Mouse (Mus musculus) stomach, embryonic 15.5 days (tissue): ENCODE data around the gene Dennd5a. TPM values are rescaled to one million over a fixed set of nuclear protein-coding genes. Genes with fewer than 3 reads are reported as not detected.
A peak's percentile ranks its signal among the peaks of the same experiment; 100 is the strongest.

Experiments
- ATAC-seq: fragments of 200-750 bp; cut with Nextera tagmentation; 2 replicates; pipeline ENCODE4 v1.8.0; 2017; ENCODE audit warnings: low read depth, moderate number of reproducible peaks, moderate TSS enrichment; ENCODE audit not compliant: insufficient read depth, low FRiP score
- H3K27ac ChIP-seq: fragments of 300-500 bp; sonication (generic); 2 replicates; pipeline ENCODE4 v1.5.1; 2015; ENCODE audit warnings: mild to moderate bottlenecking, inconsistent platforms
- H3K27me3 ChIP-seq: fragments of 300-500 bp; sonication (generic); replicated peaks from 2 replicates; pipeline ENCODE4 v1.6.1; 2015; ENCODE audit warnings: inconsistent platforms
- H3K36me3 ChIP-seq: fragments of 300-500 bp; sonication (generic); 2 replicates; pipeline ENCODE4 v1.6.1; 2015; ENCODE audit warnings: inconsistent platforms
- H3K4me1 ChIP-seq: fragments of 300-500 bp; sonication (generic); 2 replicates; pipeline ENCODE4 v1.6.1; 2015; ENCODE audit warnings: inconsistent platforms
- H3K4me2 ChIP-seq: fragments of 300-500 bp; sonication (generic); 2 replicates; pipeline ENCODE4 v1.6.1; 2015; ENCODE audit warnings: mild to moderate bottlenecking, inconsistent platforms
- H3K4me3 ChIP-seq: fragments of 300-500 bp; sonication (generic); replicated peaks from 2 replicates; pipeline ENCODE4 v1.5.1; 2015; ENCODE audit warnings: inconsistent platforms
- H3K9ac ChIP-seq: fragments of 300-500 bp; sonication (generic); 2 replicates; pipeline ENCODE4 v1.6.1; 2015; ENCODE audit warnings: inconsistent platforms
- H3K9me3 ChIP-seq: fragments of 300-500 bp; sonication (generic); 2 replicates; pipeline ENCODE4 v1.6.1; 2016; ENCODE audit warnings: inconsistent platforms
- WGBS: fragments of 180-500 bp; shearing (Covaris S2); methylation state at CpG from one replicate; pipeline ENCODE4 v1.1.7; 2015; 5-methylcytosine and 5-hydroxymethylcytosine counted together
- polyA plus RNA-seq: library from polyadenylated mRNA; unstranded; fragments of >200 nt; fragmentation: Nextera tagmentation; extraction: Ambion mirVana; gene quantifications from 2 replicates; pipeline ENCODE4 v1.2.1, GENCODE M21; 2015

Dennd5a gene
- polyA plus RNA-seq, 1 experiment from 2014 or later: 31.1 TPM

DNA sequence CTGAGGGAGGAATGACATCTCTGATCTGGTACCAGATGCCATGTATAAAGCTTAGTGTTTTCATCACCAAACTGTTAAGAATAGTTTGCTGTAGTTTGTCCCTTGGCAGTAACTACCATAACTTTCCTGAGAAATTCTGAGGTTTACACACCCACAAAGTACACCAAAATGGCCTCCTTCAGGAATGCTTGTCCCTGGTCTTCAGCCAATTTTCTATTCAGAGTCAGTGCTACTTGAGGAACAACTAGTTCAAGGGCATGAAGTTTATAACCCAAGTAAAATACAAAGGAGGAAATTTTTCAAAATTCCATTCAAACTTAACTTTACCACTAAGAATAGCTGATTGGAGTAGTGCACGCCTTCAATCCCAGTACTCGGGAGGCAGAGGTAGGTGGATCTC, 54.1 kb downstream of the Dennd5a start:
- ATAC-seq: no peak
- Histone ChIP-seq H3K36me3 (peaks cover 50% of the 10 kb centered on the region), H3K9me3 (no peaks in the 10 kb centered on the region), H3K27ac (no peak overlapping the region), H3K4me2 (no peak overlapping the region), H3K4me3 (no peak overlapping the region), H3K27me3 (no peaks in the 10 kb centered on the region), H3K9ac (no peak overlapping the region), H3K4me1 (no peaks in the 10 kb centered on the region)
- 95% methylated on average over 2 of the region's 2 CpGs for WGBS

DNA sequence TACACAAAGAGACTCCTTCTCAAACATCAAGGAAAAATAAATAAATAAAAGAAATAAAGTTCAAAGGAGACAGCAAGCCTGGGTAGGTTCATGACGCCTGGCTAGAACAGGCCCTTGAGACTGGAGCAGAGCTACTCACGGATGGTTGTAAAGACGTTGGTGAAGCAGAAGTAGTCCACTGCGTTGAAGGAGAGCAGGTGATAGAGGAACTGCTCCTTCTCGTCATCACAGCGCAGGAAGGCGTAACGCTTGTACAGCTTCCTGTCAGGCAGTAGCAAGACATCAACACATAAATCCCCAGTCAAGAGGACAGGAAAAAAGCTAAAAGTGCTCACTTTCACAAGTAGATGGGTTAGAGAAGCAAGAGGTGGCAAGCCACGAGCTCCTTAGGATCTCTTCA, 59.3 kb downstream of the Dennd5a start:
- 80% methylated on average over 9 of the region's 9 CpGs for WGBS
- Histone ChIP-seq H3K4me1 (no peaks in the 10 kb centered on the region), H3K27ac (no peak overlapping the region), H3K27me3 (no peaks in the 10 kb centered on the region), H3K4me3 (no peak overlapping the region), H3K9me3 (no peaks in the 10 kb centered on the region), H3K4me2 (no peak overlapping the region), H3K36me3 (peaks cover 61% of the 10 kb centered on the region), H3K9ac (no peak overlapping the region)
- no peak for ATAC-seq

DNA sequence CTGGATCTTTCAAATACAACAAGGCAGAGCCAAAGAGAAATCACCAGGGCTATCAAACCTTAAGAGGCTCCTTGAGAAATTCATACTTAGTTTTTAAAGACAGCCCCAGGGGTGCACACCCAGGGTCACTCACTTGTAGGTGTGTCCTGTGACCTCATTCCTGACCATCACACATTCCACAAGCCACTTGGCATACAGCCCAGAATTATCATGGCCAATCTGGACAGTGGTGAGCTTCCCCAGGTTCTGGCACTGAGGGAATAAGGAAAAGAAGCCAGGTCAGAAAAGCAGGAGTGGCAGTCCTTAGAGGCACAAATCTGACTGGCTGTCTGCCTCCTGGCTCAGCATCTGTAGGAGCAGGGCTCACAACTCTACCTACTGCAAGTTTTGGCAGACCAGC, 61.4 kb downstream of the Dennd5a start:
- Histone ChIP-seq H3K27ac (no peak overlapping the region), H3K4me1 (no peaks in the 10 kb centered on the region), H3K9me3 (no peaks in the 10 kb centered on the region), H3K36me3 (peaks cover 45% of the 10 kb centered on the region), H3K4me2 (no peak overlapping the region), H3K4me3 (no peak overlapping the region), H3K9ac (no peak overlapping the region), H3K27me3 (no peaks in the 10 kb centered on the region)
- no peak for ATAC-seq

DNA sequence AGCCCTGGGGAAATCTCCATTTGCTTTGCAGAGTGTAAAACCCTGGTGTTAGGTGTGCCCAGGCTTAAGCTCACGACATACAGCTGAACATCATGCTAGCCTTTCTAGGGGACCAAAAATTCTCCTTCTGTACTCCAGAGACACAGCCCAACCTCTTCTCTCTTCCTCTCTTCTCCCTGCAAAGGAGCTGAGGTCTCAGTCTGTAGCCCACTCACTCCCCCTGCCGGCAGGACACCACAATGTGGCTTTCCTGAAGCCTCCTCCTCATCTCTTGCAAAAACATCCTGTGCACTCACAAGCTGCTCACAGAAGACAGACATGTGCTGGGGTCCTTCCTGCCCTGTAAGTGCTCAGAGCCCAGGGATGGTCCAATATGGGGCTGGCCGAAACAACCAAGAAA, 67.7 kb downstream of the Dennd5a start:
- Histone ChIP-seq H3K9me3 (no peaks in the 10 kb centered on the region), H3K4me3 (no peak overlapping the region), H3K9ac (no peak overlapping the region), H3K4me2 (no peak overlapping the region), H3K4me1 (no peaks in the 10 kb centered on the region), H3K27ac (no peak overlapping the region), H3K27me3 (no peaks in the 10 kb centered on the region), H3K36me3 (peaks cover 8% of the 10 kb centered on the region)
- 40% methylated on average over 3 of the region's 3 CpGs for WGBS
- no peak for ATAC-seq

DNA sequence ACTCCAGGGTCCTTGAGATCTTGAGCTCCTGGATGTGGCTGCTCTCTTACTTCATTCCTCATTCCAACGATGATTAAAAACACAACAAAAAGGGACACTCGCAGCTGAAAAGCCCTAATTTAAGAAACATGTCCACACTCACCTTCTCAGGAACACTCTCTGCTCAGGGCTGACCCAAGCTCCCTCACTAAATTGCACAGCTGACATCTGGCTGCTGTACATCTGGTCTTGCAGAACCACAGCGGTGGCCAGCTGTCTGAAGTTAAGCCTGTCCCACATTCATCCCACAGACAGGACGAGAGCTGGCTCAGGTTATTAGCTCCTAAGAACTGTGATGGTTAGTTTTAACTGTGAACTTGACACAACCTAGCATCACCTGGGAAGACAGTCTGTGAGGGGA, 68.5 kb downstream of the Dennd5a start:
- WGBS: 78% methylated on average over 4 of the region's 4 CpGs

DNA sequence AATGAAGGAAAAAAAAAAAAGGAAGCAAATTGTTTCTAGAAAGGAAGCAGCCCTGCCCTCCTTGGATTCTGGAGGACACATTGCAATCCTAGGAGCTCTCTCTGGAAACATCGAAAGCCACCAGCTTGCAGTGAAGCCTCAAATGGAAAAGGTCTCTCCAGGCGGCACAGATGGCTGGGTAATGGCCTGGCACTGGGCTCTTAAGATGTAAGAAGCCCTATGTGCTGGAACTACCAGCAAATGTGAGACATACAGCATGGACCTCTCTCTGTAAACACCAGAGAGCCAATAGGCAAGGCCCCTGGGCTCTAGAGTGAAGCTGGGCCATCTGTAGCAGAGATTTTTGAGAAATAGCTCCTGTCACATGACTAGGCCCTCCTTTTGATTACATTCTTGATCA, 70.0 kb downstream of the Dennd5a start:
- no peaks in the 10 kb centered on the region for H3K4me1 ChIP-seq
- H3K4me2 ChIP-seq: no peak overlapping the region
- H3K36me3 ChIP-seq: peaks cover 2% of the 10 kb centered on the region; the same call in 1 of the 2 replicates
- 89% methylated on average over 2 of the region's 2 CpGs for WGBS
- H3K27me3 ChIP-seq: no peaks in the 10 kb centered on the region
- no peak overlapping the region for H3K9ac ChIP-seq
- no peak overlapping the region for H3K4me3 ChIP-seq
- H3K27ac ChIP-seq: no peak overlapping the region
- no peaks in the 10 kb centered on the region for H3K9me3 ChIP-seq
- no peak for ATAC-seq

More for the DNA sequence above, 68.5 kb downstream of the Dennd5a start:
- no peak overlapping the region for H3K27ac ChIP-seq
- ATAC-seq: no peak
- no peaks in the 10 kb centered on the region for H3K4me1 ChIP-seq
- H3K27me3 ChIP-seq: no peaks in the 10 kb centered on the region
- no peak overlapping the region for H3K9ac ChIP-seq
- H3K4me3 ChIP-seq: no peak overlapping the region
- peaks cover 10% of the 10 kb centered on the region for H3K36me3 ChIP-seq
- no peaks in the 10 kb centered on the region for H3K9me3 ChIP-seq
- no peak overlapping the region for H3K4me2 ChIP-seq

DNA sequence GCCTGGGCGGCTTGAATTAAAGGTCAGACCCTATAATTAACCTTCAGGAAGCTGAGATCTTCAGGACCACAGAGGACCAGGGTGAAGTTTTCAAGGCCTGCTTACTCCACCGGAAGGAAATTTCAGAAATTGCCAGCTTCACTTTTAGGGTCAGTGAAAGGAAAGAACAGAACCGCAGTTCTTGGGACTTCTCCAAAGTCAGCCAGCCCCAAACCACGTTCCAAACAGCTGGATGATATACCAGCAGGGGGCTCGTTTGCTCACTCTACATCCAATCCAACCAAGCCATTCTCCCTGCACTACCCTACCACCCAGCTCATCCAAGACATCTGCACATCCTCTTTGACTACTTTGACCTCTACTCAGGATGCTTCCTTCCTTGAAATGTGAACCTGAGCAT, 71.0 kb downstream of the Dennd5a start:
- no peak for ATAC-seq
- 71% methylated on average over 5 of the region's 5 CpGs for WGBS
- peaks cover 2% of the 10 kb centered on the region; the same call in 1 of the 2 replicates for H3K36me3 ChIP-seq
- H3K4me2 ChIP-seq: no peak overlapping the region
- no peak overlapping the region for H3K9ac ChIP-seq
- no peaks in the 10 kb centered on the region for H3K27me3 ChIP-seq
- no peak overlapping the region for H3K27ac ChIP-seq
- no peaks in the 10 kb centered on the region for H3K9me3 ChIP-seq
- H3K4me1 ChIP-seq: no peaks in the 10 kb centered on the region
- no peak overlapping the region for H3K4me3 ChIP-seq

DNA sequence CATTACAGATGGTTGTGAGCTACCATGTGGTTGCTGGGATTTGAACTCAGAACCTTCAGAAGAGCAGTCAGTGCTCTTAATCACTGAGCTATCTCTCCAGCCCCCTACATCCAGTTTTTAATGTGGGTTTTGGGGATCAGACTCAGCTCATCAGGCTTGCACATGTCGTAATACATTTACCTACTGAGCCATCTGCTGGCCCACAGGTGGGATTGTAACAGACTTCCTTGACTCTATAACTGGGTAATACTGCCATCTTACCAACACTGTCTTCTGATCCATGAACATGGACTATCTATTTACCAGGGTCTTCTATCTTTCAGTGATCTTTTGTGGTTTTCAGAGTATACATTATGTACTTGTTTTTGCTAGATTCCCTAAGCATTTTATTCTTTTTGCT, 74.0 kb downstream of the Dennd5a start:
- H3K4me2 ChIP-seq: no peak overlapping the region
- peaks cover 2% of the 10 kb centered on the region; the same call in 1 of the 2 replicates for H3K36me3 ChIP-seq
- no peaks in the 10 kb centered on the region for H3K27me3 ChIP-seq
- ATAC-seq: no peak
- H3K9ac ChIP-seq: no peak overlapping the region
- no peak overlapping the region for H3K27ac ChIP-seq
- H3K9me3 ChIP-seq: no peaks in the 10 kb centered on the region
- no peaks in the 10 kb centered on the region for H3K4me1 ChIP-seq
- WGBS: 89% methylated on average over 1 of the region's 1 CpGs
- H3K4me3 ChIP-seq: no peak overlapping the region

DNA sequence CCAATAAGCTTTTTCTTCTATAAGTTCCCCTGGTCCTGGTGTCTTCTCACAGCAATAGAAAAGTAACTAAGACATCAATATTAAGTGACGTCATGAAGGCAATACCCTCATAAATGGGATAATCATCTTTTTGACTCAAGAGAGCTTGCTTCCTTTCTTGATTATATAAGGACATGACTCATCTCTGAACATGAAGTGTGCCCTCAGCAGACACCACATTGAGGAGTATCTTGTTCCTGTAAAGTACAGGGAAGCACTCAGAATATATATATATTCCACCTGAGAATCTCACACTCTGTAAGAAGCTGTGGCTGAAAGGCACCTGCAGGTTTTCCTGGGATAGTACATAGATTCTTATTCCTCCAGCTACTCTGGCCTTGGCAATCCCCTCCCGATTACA, 77.7 kb downstream of the Dennd5a start:
- WGBS: 88% methylated on average over 2 of the region's 2 CpGs
- no peak overlapping the region for H3K9ac ChIP-seq
- H3K9me3 ChIP-seq: no peaks in the 10 kb centered on the region
- no peak overlapping the region for H3K4me3 ChIP-seq
- no peaks in the 10 kb centered on the region for H3K4me1 ChIP-seq
- no peaks in the 10 kb centered on the region for H3K27me3 ChIP-seq
- peaks cover 2% of the 10 kb centered on the region; the same call in 1 of the 2 replicates for H3K36me3 ChIP-seq
- H3K27ac ChIP-seq: no peak overlapping the region
- H3K4me2 ChIP-seq: no peak overlapping the region
- ATAC-seq: no peak

DNA sequence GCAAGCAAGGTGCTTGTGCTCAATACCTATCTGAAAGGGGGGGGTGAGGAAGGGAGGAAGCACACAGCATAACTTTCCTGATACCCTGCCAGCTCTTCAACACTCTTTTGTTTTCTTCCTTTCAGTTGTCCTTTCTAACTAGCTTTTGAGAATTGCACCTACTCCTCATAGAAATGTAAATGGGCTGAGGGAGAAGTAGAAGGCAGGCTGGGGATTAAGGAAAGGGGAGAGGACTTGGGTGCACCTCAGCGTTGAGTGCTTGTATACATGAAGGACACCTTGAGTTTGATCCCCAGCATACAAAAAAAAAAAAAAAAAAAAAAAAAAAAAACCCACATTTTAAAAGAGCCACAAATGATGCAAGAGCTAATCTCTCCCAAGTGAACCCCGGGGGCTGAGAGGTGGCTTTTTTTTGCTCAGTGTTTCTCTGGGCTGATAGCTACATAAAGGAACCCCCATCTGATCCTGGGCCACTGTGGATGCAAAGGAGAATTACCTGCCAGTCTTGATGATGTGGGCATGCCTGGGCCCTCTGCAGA, 78.6 kb downstream of the Dennd5a start:
- Histone ChIP-seq H3K4me2 (no peak overlapping the region), H3K27ac (no peak overlapping the region), H3K27me3 (no peaks in the 10 kb centered on the region), H3K36me3 (no peaks in the 10 kb centered on the region), H3K9ac (no peak overlapping the region), H3K4me3 (no peak overlapping the region), H3K4me1 (no peaks in the 10 kb centered on the region), H3K9me3 (no peaks in the 10 kb centered on the region)
- 67% methylated on average over 2 of the region's 2 CpGs for WGBS
- no peak for ATAC-seq

DNA sequence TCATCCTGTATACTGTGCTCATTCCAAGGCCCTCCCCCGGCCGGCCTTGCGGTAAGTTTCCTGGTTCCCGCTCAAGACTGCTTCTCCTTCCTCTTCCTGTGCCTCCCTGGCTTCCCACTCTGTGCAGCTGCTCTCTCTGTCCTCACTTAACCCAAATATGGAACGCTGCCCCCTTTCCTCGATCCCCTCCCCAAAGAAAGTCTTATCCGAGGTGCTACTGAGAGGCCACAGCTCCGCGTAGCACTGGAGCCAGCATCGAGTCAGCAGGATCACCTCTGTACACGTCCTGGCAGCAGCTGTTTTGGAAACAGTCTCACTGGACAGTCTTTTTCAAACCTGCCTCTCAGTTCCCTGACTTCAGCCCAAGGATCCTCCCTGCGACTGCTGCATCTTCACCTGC, 81.1 kb downstream of the Dennd5a start:
- H3K9me3 ChIP-seq: no peaks in the 10 kb centered on the region
- no peaks in the 10 kb centered on the region for H3K4me1 ChIP-seq
- 35% methylated on average over 12 of the region's 12 CpGs for WGBS
- no peak overlapping the region for H3K9ac ChIP-seq
- no peak for ATAC-seq
- no peaks in the 10 kb centered on the region for H3K36me3 ChIP-seq
- H3K4me2 ChIP-seq: peak overlapping the region; percentile 31; the same call in 1 of the 2 replicates
- H3K27me3 ChIP-seq: no peaks in the 10 kb centered on the region
- H3K4me3 ChIP-seq: no peak overlapping the region
- no peak overlapping the region for H3K27ac ChIP-seq

DNA sequence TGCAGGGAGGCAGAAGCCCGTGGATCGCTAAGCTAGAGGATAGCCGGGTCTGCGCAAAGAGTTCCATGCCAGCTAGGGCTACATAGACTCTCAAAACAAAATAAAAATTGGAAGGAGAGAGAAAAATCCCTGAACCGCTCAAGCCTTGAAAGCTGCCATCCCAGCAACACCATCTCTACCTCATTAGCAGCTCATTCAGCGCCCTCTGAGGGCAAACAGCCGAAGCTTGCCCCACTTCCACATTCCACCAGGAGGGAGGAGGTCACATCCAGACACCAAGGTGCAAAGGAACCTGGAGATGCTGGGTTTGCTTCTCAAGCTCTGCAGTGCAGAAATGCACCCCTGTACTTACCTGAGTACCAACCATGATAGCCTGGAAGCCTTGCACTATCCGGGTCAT, 84.2 kb downstream of the Dennd5a start:
- no peak for ATAC-seq
- H3K27me3 ChIP-seq: no peaks in the 10 kb centered on the region
- H3K36me3 ChIP-seq: no peaks in the 10 kb centered on the region
- 62% methylated on average over 8 of the region's 8 CpGs for WGBS
- no peaks in the 10 kb centered on the region for H3K4me1 ChIP-seq
- H3K9ac ChIP-seq: no peak overlapping the region
- H3K4me3 ChIP-seq: no peak overlapping the region
- no peak overlapping the region for H3K27ac ChIP-seq
- H3K4me2 ChIP-seq: no peak overlapping the region
- H3K9me3 ChIP-seq: no peaks in the 10 kb centered on the region

DNA sequence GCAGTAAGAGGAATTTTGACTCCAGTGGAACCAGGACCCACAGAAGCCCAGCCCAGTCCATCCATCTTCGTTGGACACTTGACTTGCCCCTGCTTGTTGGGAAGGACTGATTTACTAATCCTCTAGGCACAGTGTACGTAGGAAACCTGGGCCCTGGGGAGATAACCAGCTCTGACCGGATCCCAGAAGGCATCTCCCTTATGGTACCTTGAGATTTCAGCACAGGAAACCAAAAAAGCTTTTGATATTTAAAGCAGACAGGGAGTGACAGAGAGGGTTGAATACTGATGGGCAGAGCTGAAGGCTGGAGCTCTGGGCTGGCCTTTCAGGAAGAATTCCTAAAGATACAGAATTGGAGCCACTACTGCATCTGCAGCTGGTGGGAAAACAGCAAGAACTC, 84.7 kb downstream of the Dennd5a start:
- H3K9me3 ChIP-seq: no peaks in the 10 kb centered on the region
- no peak for ATAC-seq
- 49% methylated on average over 3 of the region's 3 CpGs for WGBS
- no peak overlapping the region for H3K4me3 ChIP-seq
- H3K27ac ChIP-seq: no peak overlapping the region
- no peak overlapping the region for H3K4me2 ChIP-seq
- no peaks in the 10 kb centered on the region for H3K27me3 ChIP-seq
- H3K4me1 ChIP-seq: no peaks in the 10 kb centered on the region
- no peak overlapping the region for H3K9ac ChIP-seq
- no peaks in the 10 kb centered on the region for H3K36me3 ChIP-seq
